Mouse (Mus musculus) G1E (cell line): ENCODE results near the gene Slc4a8. TPM values are rescaled to one million over a fixed set of nuclear protein-coding genes. Genes with fewer than 3 reads are reported as not detected.

Experiments
- ATAC-seq: 2 replicates; pipeline ENCODE4 v1.8.0; 2016; ENCODE audit warnings: mild to moderate bottlenecking; ENCODE audit not compliant: insufficient number of reproducible peaks, poor library complexity, low FRiP score, severe bottlenecking; ENCODE audit errors: extremely low read depth
- DNase-seq: peaks from one replicate; pipeline ENCODE4 v3.0.0; 2012; ENCODE audit warnings: low spot score
- H3K27me3 ChIP-seq: 2 replicates; pipeline ENCODE4 v1.6.1; 2012; ENCODE audit warnings: mild to moderate bottlenecking, low read length, inconsistent platforms; ENCODE audit not compliant: insufficient read depth
- H3K36me3 ChIP-seq: replicated peaks from 2 replicates; pipeline ENCODE3; 2012; ENCODE audit warnings: mild to moderate bottlenecking, inconsistent platforms
- H3K4me1 ChIP-seq: 2 replicates; pipeline ENCODE4 v1.6.1; 2012; ENCODE audit warnings: low read depth, low read length, inconsistent platforms, mixed read lengths; ENCODE audit not compliant: insufficient read depth
- H3K4me3 ChIP-seq: 2 replicates; pipeline ENCODE4 v1.5.1; 2012; ENCODE audit warnings: low read depth, mild to moderate bottlenecking, inconsistent platforms, low read length, moderate library complexity, mixed read lengths
- H3K9me3 ChIP-seq: replicated peaks from 2 replicates; pipeline ENCODE4 v1.6.1; 2012; ENCODE audit warnings: inconsistent platforms
- CTCF ChIP-seq: IDR thresholded peaks from 2 replicates; pipeline ENCODE4 v1.5.1; 2012; ENCODE audit warnings: low read depth, low read length, inconsistent platforms, mixed read lengths
- GATA1 ChIP-seq: IDR thresholded peaks from 2 replicates; pipeline ENCODE4 v1.6.1; 2012; ENCODE audit warnings: borderline replicate concordance, low read length, inconsistent platforms, mixed read lengths
- GATA2 ChIP-seq: IDR thresholded peaks from 2 replicates; pipeline ENCODE4 v1.6.1; 2012; ENCODE audit warnings: low read depth, low read length, inconsistent platforms, borderline replicate concordance
- POLR2AphosphoS5 ChIP-seq: IDR thresholded peaks from 2 replicates; pipeline ENCODE4 v1.6.1; 2012; ENCODE audit warnings: low read depth, low read length, inconsistent platforms; ENCODE audit not compliant: insufficient replicate concordance
- TAL1 ChIP-seq: conservative IDR thresholded peaks from 2 replicates; pipeline ENCODE4 v1.6.1; 2012; ENCODE audit warnings: low read depth, low read length, inconsistent platforms, mixed read lengths
- polyA plus RNA-seq: library from polyadenylated mRNA; stranded (reverse); fragments of >175 nt; gene quantifications from 2 replicates; pipeline ENCODE4 v1.2.3, GENCODE M21; 2012
- total RNA-seq, 2 experiments: library from RNA; stranded (forward) in 1 of 2; stranded (reverse) in 1 of 2; fragments of 200-1000 nt in 1 of 2; fragments of >200 nt in 1 of 2; fragmentation: Nextera tagmentation in 1 of 2; gene quantifications; 2 replicates each; pipeline ENCODE4 v1.2.3; 2014 to 2017

Gene Slc4a8
- total and polyA plus RNA-seq, 3 experiments: 0.27 TPM; not detected in 2

- ATAC-seq: no peak
- Histone ChIP-seq H3K9me3 (peaks cover 70% of the 10 kb centered on the region), H3K27me3 (no peaks in the 10 kb centered on the region), H3K4me1 (no peaks in the 10 kb centered on the region), H3K4me3 (peak overlapping the region; percentile 30; the same call in 1 of the 2 replicates), H3K36me3 (no peaks in the 10 kb centered on the region)
- TF ChIP-seq GATA1 (no peak), GATA2 (no peak), CTCF (no peak), TAL1 (no peak), POLR2AphosphoS5 (no peak)
- no peak for DNase-seq
These were observed 83.7 kb downstream of the Slc4a8 start for GRCm38 (mm10) chr15:100845049-100845879.

GRCm38 (mm10) chr15:100847193-100847592, 85.6 kb downstream of the Slc4a8 start:
- no peak for TF ChIP-seq POLR2AphosphoS5
- TF ChIP-seq GATA2: no peak
- no peak for TF ChIP-seq GATA1
- no peak for TF ChIP-seq TAL1
- TF ChIP-seq CTCF: no peak
- DNase-seq: no peak
- no peak for ATAC-seq
- H3K27me3 ChIP-seq: no peaks in the 10 kb centered on the region
- peaks cover 73% of the 10 kb centered on the region for H3K9me3 ChIP-seq
- no peaks in the 10 kb centered on the region for H3K36me3 ChIP-seq
- H3K4me3 ChIP-seq: no peak overlapping the region
- no peaks in the 10 kb centered on the region for H3K4me1 ChIP-seq

GRCm38 (mm10) chr15:100857586-100857985, 96.0 kb downstream of the Slc4a8 start:
- ATAC-seq (no peak), DNase-seq (no peak)
- no peaks in the 10 kb centered on the region for H3K27me3 ChIP-seq
- H3K9me3 ChIP-seq: peaks cover 44% of the 10 kb centered on the region
- H3K36me3 ChIP-seq: no peaks in the 10 kb centered on the region
- H3K4me3 ChIP-seq: no peak overlapping the region
- no peak for TF ChIP-seq GATA1
- no peak for TF ChIP-seq POLR2AphosphoS5
- TF ChIP-seq CTCF: no peak
- TF ChIP-seq TAL1: no peak
- no peak for TF ChIP-seq GATA2
- no peaks in the 10 kb centered on the region for H3K4me1 ChIP-seq

GRCm38 (mm10) chr15:100860856-100861255, 99.3 kb downstream of the Slc4a8 start:
- Histone ChIP-seq H3K27me3 (no peaks in the 10 kb centered on the region), H3K4me3 (no peak overlapping the region), H3K36me3 (no peaks in the 10 kb centered on the region), H3K9me3 (peaks cover 39% of the 10 kb centered on the region), H3K4me1 (no peaks in the 10 kb centered on the region)
- no peak for DNase-seq
- no peak for ATAC-seq
- TF ChIP-seq POLR2AphosphoS5 (no peak), GATA2 (no peak), TAL1 (no peak), CTCF (no peak), GATA1 (no peak)

GRCm38 (mm10) chr15:100865556-100865955, 104.0 kb downstream of the Slc4a8 start:
- Histone ChIP-seq H3K4me1 (no peaks in the 10 kb centered on the region), H3K36me3 (no peaks in the 10 kb centered on the region), H3K4me3 (no peak overlapping the region), H3K9me3 (peaks cover 41% of the 10 kb centered on the region), H3K27me3 (no peaks in the 10 kb centered on the region)
- TF ChIP-seq GATA2 (no peak), GATA1 (no peak), POLR2AphosphoS5 (no peak), CTCF (no peak), TAL1 (no peak)
- no peak for DNase-seq
- no peak for ATAC-seq

- H3K27me3 ChIP-seq: no peaks in the 10 kb centered on the region
- H3K4me3 ChIP-seq: no peak within 1 kb of the TSS; the same call in 1 of the 2 replicates
- TF ChIP-seq GATA2: no peak
- TF ChIP-seq POLR2AphosphoS5: no peak
- no peak for TF ChIP-seq CTCF
- TF ChIP-seq GATA1: no peak
- no peak for TF ChIP-seq TAL1
- peaks cover 46% of the 10 kb centered on the region for H3K9me3 ChIP-seq
- DNase-seq (no peak), ATAC-seq (no peak)
- no peaks in the 10 kb centered on the region for H3K4me1 ChIP-seq
- H3K36me3 ChIP-seq: no peaks in the 10 kb centered on the region
These were observed 108.0 kb downstream of the Slc4a8 start, which contains the start of gene Scn8a for GRCm38 (mm10) chr15:100869558-100869957. Gene Scn8a, plus strand, starts transcription at chr15:100869858.
